Mouse (Mus musculus) hematopoietic multipotent progenitor cell, adult 10-12 weeks (in vitro differentiated cells): ENCODE results near the gene Dbn1. TPM values are rescaled to one million over a fixed set of nuclear protein-coding genes. Genes with fewer than 3 reads are reported as not detected.

Experiments
- polyA plus RNA-seq: library from polyadenylated mRNA; stranded (reverse); fragments of >175 nt; gene quantifications from 2 replicates; pipeline ENCODE4 v1.2.3, GENCODE M21; 2012; ENCODE audit warnings: low replicate concordance

Dbn1 gene
- 7.9 and 12.5 TPM in 2 replicates for polyA plus RNA-seq

GRCm38 (mm10) chr13:55487578-55488498, at the start of gene Dbn1:
Gene Dbn1, minus strand, starts transcription at chr13:55488111.

DNA sequence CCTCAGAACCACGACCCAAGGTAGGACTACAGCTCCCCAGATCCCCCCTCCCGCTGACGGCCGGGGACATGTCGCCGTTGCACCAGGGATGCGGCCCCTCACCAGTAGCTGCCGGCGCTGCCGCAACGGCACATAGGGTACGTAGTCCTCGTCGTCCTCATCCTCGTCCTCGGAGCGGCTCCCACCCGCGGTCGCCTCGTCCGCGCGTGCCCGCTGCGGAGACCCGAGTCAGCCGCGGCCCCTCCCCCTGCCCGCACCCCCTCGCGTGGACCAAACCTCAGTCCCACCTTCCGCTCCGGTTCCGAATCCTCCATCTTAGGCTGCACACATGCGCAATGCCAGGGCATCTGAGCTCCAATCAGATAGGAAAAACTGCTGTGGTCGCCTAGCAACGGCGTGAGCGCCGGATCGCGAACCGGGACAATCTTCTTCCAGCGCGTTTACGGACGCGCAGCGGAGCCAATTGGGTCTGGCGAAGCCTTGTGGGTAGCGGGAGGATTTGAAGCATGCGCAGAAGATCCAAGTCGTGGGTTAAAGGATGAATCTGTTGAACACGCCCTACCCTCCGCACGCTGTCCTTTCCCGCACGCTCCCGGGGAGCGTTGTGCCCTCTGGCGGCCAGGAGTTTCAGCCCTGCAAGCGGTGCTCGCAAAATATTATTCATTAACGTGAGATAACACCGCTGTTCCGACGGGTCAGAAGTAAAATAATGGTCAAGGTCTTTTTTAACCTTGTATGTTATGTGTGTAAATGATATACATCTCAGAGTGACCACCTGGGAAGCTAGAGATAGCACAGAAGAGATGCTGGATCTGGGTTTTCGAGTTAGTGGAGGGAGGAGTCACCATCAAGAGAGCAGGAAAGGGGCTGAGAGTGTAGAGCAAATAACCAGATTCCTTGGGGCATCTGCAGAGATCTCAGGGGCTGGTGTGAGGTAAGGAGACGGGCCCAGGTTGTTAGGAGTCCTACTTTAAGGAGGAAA, 48.6 kb upstream of the Dbn1 start, which contains the start of gene Ddx41:
Gene Ddx41, minus strand, starts transcription at position 465 of the 982 bp plus-strand sequence.

GRCm38 (mm10) chr13:55529198-55529915, 41.4 kb upstream of the Dbn1 start, which contains the start of gene Dok3:
Gene Dok3, minus strand, starts transcription at chr13:55529296.

GRCm38 (mm10) chr13:55513111-55513748, 25.3 kb upstream of the Dbn1 start, which contains the start of gene Pdlim7:
Gene Pdlim7, minus strand, starts transcription at chr13:55513676.

DNA sequence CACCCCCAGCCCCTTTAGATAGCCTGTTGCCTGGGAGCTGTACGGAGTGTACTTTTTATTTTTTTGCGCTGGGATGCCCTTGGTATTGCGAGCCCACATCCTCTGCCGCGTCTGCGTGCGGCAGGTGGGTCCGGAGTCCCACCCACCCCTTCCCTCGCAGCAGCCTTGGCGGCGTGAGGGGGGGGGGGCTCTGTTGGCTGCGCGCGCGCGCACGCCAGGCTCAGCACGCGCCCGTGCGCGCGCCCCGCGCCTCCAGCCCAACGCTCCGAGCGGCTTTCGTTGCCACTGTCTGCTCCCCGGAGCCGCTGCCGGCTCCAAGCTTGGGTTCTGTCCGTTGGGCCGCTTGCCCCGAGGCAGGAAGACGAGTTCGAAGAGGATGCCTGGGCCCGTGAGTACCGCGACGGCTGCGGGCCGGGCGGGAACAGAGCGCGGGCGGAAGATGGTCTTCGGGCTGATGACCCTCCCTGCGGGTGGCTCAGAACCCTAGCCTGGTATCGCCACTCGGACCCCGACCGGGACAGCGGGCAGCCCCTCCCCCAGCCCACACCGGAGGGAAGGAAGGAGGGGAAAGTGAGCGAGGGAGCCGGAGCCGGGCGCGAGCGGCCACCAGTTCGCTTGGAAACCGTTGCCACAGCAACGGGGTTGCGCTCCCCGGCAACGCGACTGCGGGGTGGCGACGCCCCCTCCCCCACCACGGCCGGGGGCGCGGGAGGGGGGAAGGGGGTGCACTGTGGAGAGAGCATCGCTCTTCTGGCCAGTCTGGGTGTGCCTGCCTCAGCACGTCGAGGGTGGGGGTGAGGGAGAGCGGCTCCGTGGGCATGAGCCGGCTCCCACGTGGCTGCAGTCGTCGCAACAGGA, 23.7 kb downstream of the Dbn1 start, which contains the start of gene Prr7:
Gene Prr7, plus strand, starts transcription at position 241 of the 858 bp plus-strand sequence.

GRCm38 (mm10) chr13:55444937-55445315, 43.0 kb downstream of the Dbn1 start, which contains the start of gene Grk6:
Gene Grk6, plus strand, starts transcription at chr13:55445072.

DNA sequence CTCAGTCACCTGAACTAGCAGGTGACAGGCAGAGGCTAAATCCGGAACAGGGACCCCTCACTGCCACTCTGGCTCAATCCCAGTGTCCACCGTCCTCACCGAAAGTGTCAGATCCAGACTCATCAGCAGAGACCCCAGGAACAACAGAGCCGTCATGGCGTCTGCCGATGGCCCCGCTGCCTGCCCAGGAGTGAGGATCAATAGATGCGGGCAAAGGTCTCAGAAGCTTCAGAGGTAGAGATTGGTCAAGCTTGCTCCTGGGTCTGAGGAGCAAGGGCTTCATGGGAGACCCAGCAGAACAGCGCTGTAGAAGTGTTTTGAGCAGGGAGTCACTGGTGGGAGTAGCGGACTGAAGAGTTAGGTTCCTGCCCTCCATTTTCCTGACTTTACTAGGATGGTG, 61.3 kb downstream of the Dbn1 start, which contains the start of gene F12:
Gene F12, minus strand, starts transcription at position 181 of the 400 bp plus-strand sequence.

Other genes starting within 250 kb of the Dbn1 start
- gene Prelid1, start 167.6 kb downstream of the Dbn1 start, polyA plus RNA-seq: 229 and 294 TPM in 2 replicates
- 89.1 and 111 TPM in 2 replicates for gene Rab24, start 166.2 kb downstream of the Dbn1 start, polyA plus RNA-seq
- gene Mxd3, start 158.3 kb downstream of the Dbn1 start, polyA plus RNA-seq: 5.3 and 15.9 TPM in 2 replicates
- 49.6 and 89.4 TPM in 2 replicates for gene Lman2, start 125.3 kb downstream of the Dbn1 start, polyA plus RNA-seq
- gene Rgs14, start 118.4 kb downstream of the Dbn1 start, polyA plus RNA-seq: 59.4 and 65.0 TPM in 2 replicates
- gene Slc34a1, start 89.9 kb downstream of the Dbn1 start, polyA plus RNA-seq: 0.49 and 0.69 TPM in 2 replicates
- not detected in 2 replicates for gene Pfn3, start 72.9 kb downstream of the Dbn1 start, polyA plus RNA-seq
- 0.29 TPM in 2 replicates for gene F12, start 61.3 kb downstream of the Dbn1 start, polyA plus RNA-seq
- 242 and 271 TPM in 2 replicates for gene Grk6, start 43.0 kb downstream of the Dbn1 start, polyA plus RNA-seq
- gene Prr7, start 23.8 kb downstream of the Dbn1 start, polyA plus RNA-seq: 16.2 and 61.9 TPM in 2 replicates
- gene Pdlim7, start 25.6 kb upstream of the Dbn1 start, polyA plus RNA-seq: 67.1 and 113 TPM in 2 replicates
- 740 and 1,822 TPM in 2 replicates for gene Dok3, start 41.2 kb upstream of the Dbn1 start, polyA plus RNA-seq
- gene Ddx41, start 48.5 kb upstream of the Dbn1 start, polyA plus RNA-seq: 103 and 109 TPM in 2 replicates
- 114 and 272 TPM in 2 replicates for gene Fam193b, start 83.0 kb upstream of the Dbn1 start, polyA plus RNA-seq
- 85.5 and 140 TPM in 2 replicates for gene Tmed9, start 85.6 kb upstream of the Dbn1 start, polyA plus RNA-seq
- 29.7 and 36.1 TPM in 2 replicates for gene B4galt7, start 111.8 kb upstream of the Dbn1 start, polyA plus RNA-seq
- 19.9 and 30.4 TPM in 2 replicates for gene Caml, start 134.9 kb upstream of the Dbn1 start, polyA plus RNA-seq
- 16.8 and 28.2 TPM in 2 replicates for gene Ddx46, start 146.9 kb upstream of the Dbn1 start, polyA plus RNA-seq
- gene B230219D22Rik, start 205.0 kb upstream of the Dbn1 start, polyA plus RNA-seq: 20.4 and 22.0 TPM in 2 replicates
- gene Txndc15, start 226.5 kb upstream of the Dbn1 start, polyA plus RNA-seq: 16.9 and 38.0 TPM in 2 replicates
- gene Pcbd2, start 239.3 kb upstream of the Dbn1 start, polyA plus RNA-seq: 27.3 and 39.0 TPM in 2 replicates